Mouse (Mus musculus): ENCODE measurements at regions not wholly inside any gene's neighbourhood (a gene's known extent, or its start where the extent isn't known, plus 50 kb on each side); places are given as distances from the start of the nearest gene placed in this dataset.

DNA sequence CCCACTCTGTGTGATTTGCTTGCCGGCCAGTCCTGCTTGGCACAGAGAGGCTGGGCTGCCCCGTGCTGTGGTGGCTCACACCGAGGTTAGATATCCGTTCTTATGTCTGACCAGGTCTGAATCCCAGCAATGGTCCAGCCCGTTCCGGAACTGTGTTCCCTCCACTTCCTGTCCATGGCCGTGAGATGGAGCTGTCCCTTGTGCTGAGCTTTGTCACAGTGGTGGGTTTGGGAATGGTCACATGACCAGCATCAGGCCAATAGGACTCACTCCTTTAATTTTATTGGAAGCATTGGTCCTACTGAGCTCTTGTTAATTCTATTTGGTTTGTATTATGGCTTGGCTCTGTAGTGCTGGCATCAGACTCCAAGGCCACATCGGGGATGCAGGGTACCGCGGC, 132.9 kb upstream of the Zfp64 start:
- no peak for TF ChIP-seq GATA1 (IDR thresholded peaks at IDR 0.05; ENCODE audit: low read length)
- TF ChIP-seq TAL1 (IDR thresholded peaks at IDR 0.05; ENCODE audit: low read length): no peak

Measured in erythroblast, embryonic 14.5 days (primary cell).